Mouse (Mus musculus): ENCODE results near the gene Plcd1. TPM values are rescaled to one million over a fixed set of nuclear protein-coding genes. Genes with fewer than 3 reads are reported as not detected.

Plcd1 gene
- total and polyA plus RNA-seq, 2 experiments from 2014 or later = 14.6 to 21.1 TPM

DNA sequence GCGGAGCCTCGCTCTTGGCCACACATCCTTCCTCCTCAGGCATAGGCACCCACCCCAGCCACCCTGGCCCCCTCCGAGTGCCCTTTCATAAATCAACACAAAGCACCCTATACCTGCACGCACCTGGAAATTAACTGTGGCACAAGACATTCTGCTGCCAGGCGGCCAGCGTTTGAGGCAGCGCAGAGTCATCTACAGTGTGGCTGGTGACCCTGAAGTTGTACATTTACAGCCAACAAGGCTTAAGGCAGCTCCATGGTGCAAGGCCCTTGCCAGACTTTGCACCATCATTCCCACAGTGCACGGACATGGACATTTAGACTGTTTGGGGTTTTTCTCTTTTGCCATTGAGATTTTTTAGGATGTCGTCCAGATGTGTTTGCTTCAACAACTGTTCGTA is 32.6 kb downstream of the Plcd1 start:
- Histone ChIP-seq H3K27ac (ENCODE audit: low read depth) (no peak overlapping the region), H3K9me3 (replicated peaks; ENCODE audit: control insufficient read depth, low read length) (no peaks in the 10 kb centered on the region), H3K27me3 (ENCODE audit: control insufficient read depth, insufficient read depth, low read length) (no peaks in the 10 kb centered on the region), H3K9ac (replicated peaks; ENCODE audit: low read depth, low read length) (no peak overlapping the region), H3K4me1 (ENCODE audit: control insufficient read depth, insufficient read depth) (no peaks in the 10 kb centered on the region), H3K36me3 (replicated peaks; ENCODE audit: control insufficient read depth, insufficient read depth, low read length) (no peaks in the 10 kb centered on the region), H3K4me2 (ENCODE audit: low read depth, low read length) (no peak overlapping the region), H3K4me3 (ENCODE audit: low read depth, low read length) (no peak overlapping the region)
- 92% methylated on average over 10 of the region's 10 CpGs for WGBS
- no peak for DNase-seq (ENCODE audit: low spot score)
- TF ChIP-seq EP300 (IDR thresholded peaks at IDR 0.05; ENCODE audit: low read depth) (no peak), CTCF (IDR thresholded peaks at IDR 0.05; ENCODE audit: low read depth) (no peak)
- no peak for ATAC-seq (ENCODE audit: insufficient read depth, low read depth)

DNA sequence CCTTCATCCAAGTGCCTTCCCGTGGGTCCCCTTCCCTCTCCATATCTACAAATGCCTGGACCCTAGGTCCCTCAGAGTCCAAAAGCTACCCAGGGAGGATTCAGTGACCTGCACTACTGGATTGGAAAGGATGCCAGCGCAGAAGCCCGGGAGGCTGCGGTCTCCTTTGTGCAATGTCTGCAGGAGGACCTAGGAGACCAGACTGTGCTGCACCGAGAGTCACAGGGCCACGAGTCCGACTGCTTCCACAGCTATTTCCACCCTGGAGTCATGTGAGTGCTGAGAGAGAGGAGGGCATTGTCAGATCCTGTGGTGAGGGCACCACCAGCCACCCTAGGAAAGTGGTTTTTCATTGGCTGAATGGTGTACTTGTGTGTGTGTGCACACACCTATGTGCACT is 35.1 kb downstream of the Plcd1 start:
- H3K4me1 ChIP-seq (ENCODE audit: control insufficient read depth, insufficient read depth) = no peaks in the 10 kb centered on the region
- DNase-seq (ENCODE audit: low spot score) (no peak), ATAC-seq (ENCODE audit: insufficient read depth, low read depth) (no peak)
- no peak for TF ChIP-seq CTCF (IDR thresholded peaks at IDR 0.05; ENCODE audit: low read depth)
- no peak for TF ChIP-seq EP300 (IDR thresholded peaks at IDR 0.05; ENCODE audit: low read depth)
- H3K27me3 ChIP-seq (ENCODE audit: control insufficient read depth, insufficient read depth, low read length) = no peaks in the 10 kb centered on the region
- no peak overlapping the region for H3K27ac ChIP-seq (ENCODE audit: low read depth)
- H3K36me3 ChIP-seq (replicated peaks; ENCODE audit: control insufficient read depth, insufficient read depth, low read length) = no peaks in the 10 kb centered on the region
- no peak overlapping the region for H3K9ac ChIP-seq (replicated peaks; ENCODE audit: low read depth, low read length)
- no peak overlapping the region for H3K4me2 ChIP-seq (ENCODE audit: low read depth, low read length)
- no peaks in the 10 kb centered on the region for H3K9me3 ChIP-seq (replicated peaks; ENCODE audit: control insufficient read depth, low read length)
- H3K4me3 ChIP-seq (ENCODE audit: low read depth, low read length) = no peak overlapping the region
- WGBS = 72% methylated on average over 7 of the region's 7 CpGs

DNA sequence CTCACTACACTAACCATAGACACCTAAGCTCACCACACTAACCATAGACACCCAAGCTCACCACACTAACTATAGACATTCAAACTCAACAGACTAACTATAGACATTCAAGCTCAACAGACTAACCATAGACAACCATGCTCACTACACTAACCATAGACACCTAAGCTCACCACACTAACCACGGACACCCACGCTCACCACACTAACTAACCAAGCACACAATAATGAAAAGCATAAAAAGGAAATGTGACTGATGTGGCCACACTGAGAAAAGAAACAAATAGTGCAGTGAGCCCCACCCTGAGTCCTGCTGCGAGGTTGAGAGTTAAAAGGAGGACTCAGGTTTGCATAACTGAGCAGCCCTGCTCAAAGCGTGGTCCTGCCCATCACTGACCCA is 38.0 kb downstream of the Plcd1 start:
- no peak for ATAC-seq (ENCODE audit: insufficient read depth, low read depth)
- no peak for DNase-seq (ENCODE audit: low spot score)
- Histone ChIP-seq H3K27ac (ENCODE audit: low read depth) (no peak overlapping the region), H3K4me2 (ENCODE audit: low read depth, low read length) (no peak overlapping the region), H3K36me3 (replicated peaks; ENCODE audit: control insufficient read depth, insufficient read depth, low read length) (no peaks in the 10 kb centered on the region), H3K4me3 (ENCODE audit: low read depth, low read length) (no peak overlapping the region), H3K4me1 (ENCODE audit: control insufficient read depth, insufficient read depth) (peaks cover 16% of the 10 kb centered on the region), H3K9ac (replicated peaks; ENCODE audit: low read depth, low read length) (no peak overlapping the region), H3K9me3 (replicated peaks; ENCODE audit: control insufficient read depth, low read length) (no peaks in the 10 kb centered on the region), H3K27me3 (ENCODE audit: control insufficient read depth, insufficient read depth, low read length) (no peaks in the 10 kb centered on the region)
- TF ChIP-seq CTCF (IDR thresholded peaks at IDR 0.05; ENCODE audit: low read depth) = no peak
- no peak for TF ChIP-seq EP300 (IDR thresholded peaks at IDR 0.05; ENCODE audit: low read depth)
- WGBS = 87% methylated on average over 4 of the region's 4 CpGs

DNA sequence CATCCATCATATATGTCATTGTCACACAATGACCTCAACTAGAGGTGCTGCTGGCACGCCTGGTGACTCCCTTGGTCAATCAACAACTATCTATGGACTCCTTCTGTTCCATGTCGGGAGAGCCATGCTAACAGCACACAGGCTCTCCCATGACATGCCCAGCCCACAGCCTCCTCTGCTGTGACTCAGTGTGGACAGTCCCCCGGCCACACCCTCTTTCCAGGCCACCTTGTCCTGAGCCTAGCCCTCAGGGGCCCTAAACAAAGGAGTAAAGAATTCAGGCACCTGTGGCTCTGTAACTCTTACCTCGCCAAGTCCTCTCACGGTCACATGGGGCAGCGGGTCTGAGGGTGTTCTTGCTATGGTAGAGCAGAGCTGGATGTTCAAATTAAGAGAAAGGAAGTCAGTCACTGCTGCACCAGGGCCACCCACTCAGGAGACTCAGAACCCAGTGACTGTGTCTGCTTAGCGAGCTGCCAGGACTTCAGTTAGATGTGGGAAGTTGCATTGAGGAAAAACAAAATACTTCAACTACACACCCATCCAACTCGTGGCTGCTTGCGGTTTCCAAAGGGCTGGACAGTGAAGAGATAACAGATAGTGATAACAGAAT is 39.2 kb downstream of the Plcd1 start:
- no peak overlapping the region for H3K27ac ChIP-seq (ENCODE audit: low read depth)
- TF ChIP-seq EP300 (IDR thresholded peaks at IDR 0.05; ENCODE audit: low read depth) = no peak
- TF ChIP-seq CTCF (IDR thresholded peaks at IDR 0.05; ENCODE audit: low read depth) = no peak
- no peaks in the 10 kb centered on the region for H3K36me3 ChIP-seq (replicated peaks; ENCODE audit: control insufficient read depth, insufficient read depth, low read length)
- peaks cover 16% of the 10 kb centered on the region for H3K4me1 ChIP-seq (ENCODE audit: control insufficient read depth, insufficient read depth)
- no peak overlapping the region for H3K9ac ChIP-seq (replicated peaks; ENCODE audit: low read depth, low read length)
- DNase-seq (ENCODE audit: low spot score) (no peak), ATAC-seq (ENCODE audit: insufficient read depth, low read depth) (no peak)
- no peak overlapping the region for H3K4me3 ChIP-seq (ENCODE audit: low read depth, low read length)
- H3K4me2 ChIP-seq (ENCODE audit: low read depth, low read length) = no peak overlapping the region
- WGBS = 84% methylated on average over 9 of the region's 9 CpGs
- no peaks in the 10 kb centered on the region for H3K27me3 ChIP-seq (ENCODE audit: control insufficient read depth, insufficient read depth, low read length)
- H3K9me3 ChIP-seq (replicated peaks; ENCODE audit: control insufficient read depth, low read length) = no peaks in the 10 kb centered on the region

DNA sequence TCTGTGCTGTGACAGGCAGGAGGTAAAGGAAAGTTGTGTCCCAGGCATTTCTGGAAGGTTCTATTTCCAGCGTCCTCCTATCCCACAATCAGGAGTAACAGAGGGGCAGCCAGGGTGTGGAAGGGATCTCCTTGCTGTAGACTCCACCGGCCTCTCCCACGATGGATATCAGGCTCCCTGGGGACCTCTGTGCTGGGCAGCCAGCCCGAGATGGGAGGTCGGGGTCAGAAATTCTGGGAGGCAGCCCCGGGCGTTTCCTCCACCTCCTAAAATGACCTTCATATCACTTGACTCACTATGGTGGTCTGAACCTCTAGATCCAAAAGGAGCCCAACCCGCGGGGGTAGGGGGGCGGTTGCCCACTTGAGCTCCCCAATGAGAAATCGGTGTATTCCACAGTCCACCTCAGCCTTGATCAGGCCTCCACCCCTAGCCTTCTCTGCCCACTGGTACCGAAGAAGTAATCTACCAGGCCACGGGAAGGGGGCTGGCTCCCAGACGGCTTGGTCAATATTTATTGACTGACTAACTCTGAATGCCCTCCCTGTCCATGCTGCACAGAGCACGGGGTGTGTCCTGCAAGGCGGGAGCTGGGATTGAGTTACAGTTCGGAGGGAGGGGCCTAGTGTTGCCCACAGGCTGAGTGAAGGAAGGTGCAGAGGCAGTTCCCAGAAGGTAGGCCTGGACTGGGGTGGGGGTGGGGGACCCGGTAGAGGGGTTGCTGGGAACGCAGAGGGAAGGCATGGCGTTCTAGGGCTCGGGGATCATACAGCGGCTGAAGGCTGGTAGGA is 41.0 kb downstream of the Plcd1 start, which contains the start of gene Vill:
Vill (plus strand) TSS at position 625 of the 791 bp plus-strand sequence.
- Histone ChIP-seq H3K4me3 (ENCODE audit: low read depth, low read length) (peak within 1 kb of the TSS; percentile 28), H3K4me1 (ENCODE audit: control insufficient read depth, insufficient read depth) (peaks cover 16% of the 10 kb centered on the region), H3K4me2 (ENCODE audit: low read depth, low read length) (peak within 1 kb of the TSS; percentile 53), H3K9me3 (replicated peaks; ENCODE audit: control insufficient read depth, low read length) (no peaks in the 10 kb centered on the region), H3K27ac (ENCODE audit: low read depth) (no peak within 1 kb of the TSS), H3K36me3 (replicated peaks; ENCODE audit: control insufficient read depth, insufficient read depth, low read length) (no peaks in the 10 kb centered on the region), H3K27me3 (ENCODE audit: control insufficient read depth, insufficient read depth, low read length) (no peaks in the 10 kb centered on the region), H3K9ac (replicated peaks; ENCODE audit: low read depth, low read length) (peak within 1 kb of the TSS; percentile 7; the same call in 1 of the 2 replicates)
- ATAC-seq (ENCODE audit: insufficient read depth, low read depth) = peak; percentile 85
- peak; percentile 74 for DNase-seq (ENCODE audit: low spot score)
- TF ChIP-seq CTCF (IDR thresholded peaks at IDR 0.05; ENCODE audit: low read depth) (no peak), EP300 (IDR thresholded peaks at IDR 0.05; ENCODE audit: low read depth) (no peak)
- 9% methylated on average over 22 of the region's 22 CpGs for WGBS

Data from heart, postnatal 0 days (tissue).